Mouse (Mus musculus) forebrain, embryonic 16.5 days (tissue): ENCODE data around the gene Ing5. TPM values are rescaled to one million over a fixed set of nuclear protein-coding genes. Genes with fewer than 3 reads are reported as not detected.

Source experiments
- ATAC-seq: fragments of 200-750 bp; cut with Nextera tagmentation; 2 replicates; pipeline ENCODE4 v1.8.0; 2017; ENCODE audit warnings: mild to moderate bottlenecking, moderate library complexity
- H3K27ac ChIP-seq: fragments of 300-500 bp; sonication (generic); 2 replicates; pipeline ENCODE4 v1.5.1; 2014; ENCODE audit warnings: low read length, control low read depth
- H3K27me3 ChIP-seq: fragments of 300-500 bp; sonication (generic); replicated peaks from 2 replicates; pipeline ENCODE4 v1.6.1; 2014; ENCODE audit warnings: low read length; ENCODE audit not compliant: control insufficient read depth, insufficient read depth
- H3K36me3 ChIP-seq: fragments of 300-500 bp; sonication (generic); 2 replicates; pipeline ENCODE4 v1.6.1; 2014; ENCODE audit not compliant: control insufficient read depth, insufficient read depth
- H3K4me1 ChIP-seq: fragments of 300-500 bp; sonication (generic); replicated peaks from 2 replicates; pipeline ENCODE4 v1.6.1; 2014; ENCODE audit warnings: low read length; ENCODE audit not compliant: control insufficient read depth, insufficient read depth
- H3K4me2 ChIP-seq: fragments of 300-500 bp; sonication (generic); 2 replicates; pipeline ENCODE4 v1.6.1; 2014; ENCODE audit warnings: mild to moderate bottlenecking, low read length, control low read depth
- H3K4me3 ChIP-seq: fragments of 300-500 bp; sonication (generic); replicated peaks from 2 replicates; pipeline ENCODE4 v1.5.1; 2014; ENCODE audit warnings: mild to moderate bottlenecking, low read length, control low read depth
- H3K9ac ChIP-seq: fragments of 300-500 bp; sonication (generic); replicated peaks from 2 replicates; pipeline ENCODE4 v1.6.1; 2014; ENCODE audit warnings: low read depth, low read length, control low read depth
- H3K9me3 ChIP-seq: fragments of 300-500 bp; sonication (generic); 2 replicates; pipeline ENCODE4 v1.6.1; 2016; ENCODE audit warnings: low read length; ENCODE audit not compliant: control insufficient read depth
- WGBS: fragments of 180-500 bp; shearing (Covaris S2); extraction: QIAGEN DNeasy Blood & Tissue Kit; methylation state at CpG from one replicate; pipeline ENCODE4 v1.1.7; 2014; 5-methylcytosine and 5-hydroxymethylcytosine counted together
- polyA plus RNA-seq: library from polyadenylated mRNA; unstranded; fragments of >200 nt; fragmentation: Nextera tagmentation; extraction: Ambion mirVana; gene quantifications from 2 replicates; pipeline ENCODE4 v1.2.1, GENCODE M21; 2015

Gene Ing5
- polyA plus RNA-seq, 1 experiment from 2014 or later = 11.9 TPM

DNA sequence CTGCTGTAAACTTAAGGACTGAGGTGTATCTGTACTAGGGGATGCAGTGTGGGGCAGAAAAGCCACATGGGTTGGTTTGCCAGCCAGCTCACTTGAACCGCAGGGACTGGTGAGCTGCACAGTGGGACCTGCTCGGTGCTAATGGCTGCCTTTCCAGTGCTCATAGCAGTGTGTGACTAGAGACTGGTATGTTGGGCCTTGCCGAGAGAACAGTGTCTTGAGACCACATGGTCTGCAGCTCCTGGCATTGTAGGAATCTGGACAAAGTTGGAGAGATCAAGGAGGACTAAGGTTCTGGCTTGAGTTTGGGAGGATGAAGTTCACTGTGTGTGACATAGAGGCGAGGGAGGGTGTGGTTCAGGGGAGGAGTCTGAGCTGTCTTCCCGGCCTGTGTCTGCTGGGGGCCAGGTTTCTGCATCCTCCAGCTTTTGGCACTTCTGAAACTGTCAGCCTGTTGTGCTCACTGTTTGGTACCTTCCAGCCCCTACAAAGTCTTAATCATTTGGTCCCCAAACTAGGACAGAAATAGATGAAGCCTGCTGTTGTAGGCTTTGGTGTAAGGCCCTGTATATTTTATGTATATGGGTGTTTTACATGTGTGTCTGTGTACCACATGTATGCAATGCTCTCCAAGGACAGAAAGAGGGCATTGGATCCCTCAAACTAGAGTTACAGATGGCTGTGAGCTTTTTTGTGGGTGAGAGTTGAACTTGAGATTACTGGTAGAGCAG lies 1.6 kb downstream of the Ing5 start:
- WGBS = 82% methylated on average over 5 of the region's 5 CpGs
- H3K4me2 ChIP-seq = no peak overlapping the region

DNA sequence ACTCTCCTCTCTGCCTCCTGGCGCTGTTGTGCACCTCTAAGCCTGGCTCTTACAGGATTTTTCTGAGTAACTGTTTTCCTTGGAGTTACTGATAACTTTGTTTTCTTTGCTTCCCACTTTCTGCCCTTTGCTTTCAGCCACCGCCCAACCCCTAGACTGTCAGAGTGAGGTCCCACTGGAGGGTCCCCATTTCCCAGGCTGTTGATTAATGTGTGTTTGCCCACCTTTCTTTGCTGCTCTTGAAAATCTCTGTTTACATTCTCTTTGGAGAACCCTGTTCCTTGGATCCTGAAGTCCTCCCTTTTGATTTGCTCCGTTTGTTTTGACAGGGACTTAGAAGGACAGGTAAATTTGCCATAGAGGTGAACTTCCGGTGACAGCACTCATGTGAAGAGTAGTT lies 5.1 kb downstream of the Ing5 start:
- no peaks in the 10 kb centered on the region for H3K9me3 ChIP-seq
- peaks cover 7% of the 10 kb centered on the region for H3K4me1 ChIP-seq
- ATAC-seq = no peak
- no peak overlapping the region for H3K9ac ChIP-seq
- H3K27me3 ChIP-seq = no peaks in the 10 kb centered on the region
- no peak overlapping the region for H3K4me2 ChIP-seq
- H3K36me3 ChIP-seq = peaks cover 24% of the 10 kb centered on the region
- H3K27ac ChIP-seq = no peak overlapping the region
- H3K4me3 ChIP-seq = no peak overlapping the region
- 90% methylated on average over 4 of the region's 4 CpGs for WGBS

More for the DNA sequence above, 1.6 kb downstream of the Ing5 start:
- ATAC-seq = no peak
- Histone ChIP-seq H3K4me1 (peaks cover 22% of the 10 kb centered on the region), H3K27me3 (no peaks in the 10 kb centered on the region), H3K9me3 (no peaks in the 10 kb centered on the region), H3K27ac (no peak overlapping the region), H3K36me3 (peaks cover 12% of the 10 kb centered on the region), H3K4me3 (no peak overlapping the region), H3K9ac (no peak overlapping the region)

DNA sequence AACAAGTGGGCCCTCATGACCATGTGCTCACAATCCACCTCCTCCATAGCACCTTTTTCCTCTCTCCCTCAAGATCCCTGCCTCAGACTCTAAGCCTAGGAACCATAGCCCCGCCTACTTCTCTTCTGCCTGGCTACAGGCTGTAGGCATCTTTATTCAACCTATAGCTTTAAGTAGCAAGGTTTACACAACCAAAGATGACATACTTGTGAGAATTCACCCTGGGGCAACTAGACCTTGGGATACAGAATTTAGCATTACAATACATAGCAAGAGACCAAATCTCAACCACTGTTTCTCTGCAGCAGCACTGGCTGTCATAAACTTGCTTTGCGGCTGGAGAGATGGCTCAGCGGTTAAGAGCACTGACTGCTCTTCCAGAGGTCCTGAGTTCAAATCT lies 6.2 kb downstream of the Ing5 start:
- Histone ChIP-seq H3K36me3 (peaks cover 28% of the 10 kb centered on the region), H3K4me2 (no peak overlapping the region), H3K27me3 (no peaks in the 10 kb centered on the region), H3K9me3 (no peaks in the 10 kb centered on the region), H3K4me1 (no peaks in the 10 kb centered on the region), H3K4me3 (no peak overlapping the region), H3K27ac (no peak overlapping the region), H3K9ac (no peak overlapping the region)
- 93% methylated on average over 3 of the region's 3 CpGs for WGBS
- no peak for ATAC-seq

DNA sequence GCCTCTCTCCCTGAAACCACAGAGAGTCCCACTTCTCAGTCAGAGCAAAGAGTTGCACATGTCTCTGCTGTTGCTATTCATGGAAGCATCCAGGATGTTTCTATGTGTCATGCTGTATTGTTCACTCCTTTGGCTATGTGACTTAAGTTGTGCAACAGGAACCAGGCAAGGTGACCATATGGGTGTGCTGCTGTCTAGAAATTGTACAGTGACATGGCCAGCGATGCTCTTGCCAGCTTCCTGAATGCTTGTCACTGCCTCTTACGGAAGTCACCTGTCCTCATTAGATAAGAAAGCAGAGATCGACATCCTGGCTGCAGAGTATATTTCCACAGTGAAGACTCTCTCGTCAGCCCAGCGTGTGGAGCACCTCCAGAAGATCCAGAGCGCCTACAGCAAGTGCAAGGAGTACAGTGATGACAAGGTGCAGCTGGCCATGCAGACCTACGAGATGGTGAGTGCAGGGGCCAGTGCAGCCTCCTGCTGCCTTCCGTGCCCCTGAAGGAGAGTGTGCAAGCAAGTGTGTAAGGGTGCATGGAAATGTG lies 7.8 kb downstream of the Ing5 start:
- H3K36me3 ChIP-seq = peaks cover 30% of the 10 kb centered on the region
- no peak overlapping the region for H3K4me3 ChIP-seq
- no peak for ATAC-seq
- H3K9me3 ChIP-seq = no peaks in the 10 kb centered on the region
- no peak overlapping the region for H3K4me2 ChIP-seq
- 95% methylated on average over 8 of the region's 8 CpGs for WGBS
- H3K27ac ChIP-seq = no peak overlapping the region
- no peak overlapping the region for H3K9ac ChIP-seq
- no peaks in the 10 kb centered on the region for H3K27me3 ChIP-seq
- no peaks in the 10 kb centered on the region for H3K4me1 ChIP-seq

DNA sequence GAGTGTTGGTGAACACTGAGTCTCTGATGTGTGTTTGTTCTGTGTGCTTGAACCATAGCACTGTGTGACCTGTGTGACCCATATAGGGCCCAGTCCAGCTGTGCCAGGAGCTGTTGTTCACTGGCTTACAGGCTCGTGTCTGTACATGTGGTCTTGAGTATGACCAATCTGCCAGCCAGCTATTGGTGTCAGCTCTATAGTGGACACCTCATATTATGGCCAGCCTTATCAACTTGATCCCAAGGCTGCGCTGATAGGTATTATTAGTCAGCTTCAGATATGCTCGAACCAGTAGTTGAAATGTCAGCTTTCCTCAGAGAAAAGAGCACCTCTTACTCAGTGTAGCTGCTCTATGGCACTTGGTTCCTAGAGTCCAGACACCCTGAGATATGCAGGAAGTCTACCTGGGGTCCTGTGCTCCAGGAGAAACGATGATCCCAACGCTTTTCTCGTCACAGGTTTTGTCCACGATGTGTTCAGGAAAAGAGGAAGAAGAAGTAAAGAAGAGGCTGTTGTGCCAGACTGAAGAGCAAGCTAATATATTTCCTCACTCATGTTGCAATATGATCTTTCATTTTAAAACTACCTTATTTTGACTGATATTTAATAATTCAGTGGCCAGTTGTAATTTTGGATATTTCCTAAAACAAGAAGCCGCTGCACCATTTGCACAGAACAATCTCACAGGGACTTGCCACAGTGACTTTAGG lies 14.2 kb downstream of the Ing5 start:
- WGBS = 98% methylated on average over 8 of the region's 8 CpGs
- H3K9ac ChIP-seq = no peak overlapping the region
- no peak overlapping the region for H3K27ac ChIP-seq
- no peaks in the 10 kb centered on the region for H3K27me3 ChIP-seq
- H3K4me1 ChIP-seq = no peaks in the 10 kb centered on the region
- H3K9me3 ChIP-seq = no peaks in the 10 kb centered on the region
- no peak for ATAC-seq
- no peak overlapping the region for H3K4me2 ChIP-seq
- peaks cover 23% of the 10 kb centered on the region for H3K36me3 ChIP-seq
- no peak overlapping the region for H3K4me3 ChIP-seq

DNA sequence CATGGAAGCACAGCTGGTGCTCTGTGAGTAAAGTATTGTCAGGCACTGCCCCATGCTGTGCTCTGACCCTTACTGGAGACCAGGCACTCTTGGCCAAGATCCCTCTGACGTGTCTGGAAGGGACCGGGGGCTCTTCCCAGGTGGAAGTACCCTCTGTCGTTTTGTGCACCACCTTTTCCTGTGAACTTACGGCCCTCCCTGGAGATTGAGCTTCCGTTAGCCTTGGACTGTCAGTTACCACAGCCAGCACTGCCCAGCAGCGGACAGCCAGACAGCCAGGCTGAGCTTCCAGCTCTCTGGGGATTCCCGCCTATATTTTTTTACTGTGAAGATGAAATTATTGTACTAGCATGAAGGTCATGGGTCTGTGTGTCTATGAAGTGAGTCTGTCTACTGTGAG lies 15.0 kb downstream of the Ing5 start:
- H3K9ac ChIP-seq = no peak overlapping the region
- peaks cover 17% of the 10 kb centered on the region for H3K36me3 ChIP-seq
- no peaks in the 10 kb centered on the region for H3K27me3 ChIP-seq
- no peak overlapping the region for H3K4me3 ChIP-seq
- no peak overlapping the region for H3K27ac ChIP-seq
- no peaks in the 10 kb centered on the region for H3K9me3 ChIP-seq
- ATAC-seq = no peak
- H3K4me1 ChIP-seq = no peaks in the 10 kb centered on the region
- H3K4me2 ChIP-seq = no peak overlapping the region
- WGBS = 87% methylated on average over 7 of the region's 7 CpGs

DNA sequence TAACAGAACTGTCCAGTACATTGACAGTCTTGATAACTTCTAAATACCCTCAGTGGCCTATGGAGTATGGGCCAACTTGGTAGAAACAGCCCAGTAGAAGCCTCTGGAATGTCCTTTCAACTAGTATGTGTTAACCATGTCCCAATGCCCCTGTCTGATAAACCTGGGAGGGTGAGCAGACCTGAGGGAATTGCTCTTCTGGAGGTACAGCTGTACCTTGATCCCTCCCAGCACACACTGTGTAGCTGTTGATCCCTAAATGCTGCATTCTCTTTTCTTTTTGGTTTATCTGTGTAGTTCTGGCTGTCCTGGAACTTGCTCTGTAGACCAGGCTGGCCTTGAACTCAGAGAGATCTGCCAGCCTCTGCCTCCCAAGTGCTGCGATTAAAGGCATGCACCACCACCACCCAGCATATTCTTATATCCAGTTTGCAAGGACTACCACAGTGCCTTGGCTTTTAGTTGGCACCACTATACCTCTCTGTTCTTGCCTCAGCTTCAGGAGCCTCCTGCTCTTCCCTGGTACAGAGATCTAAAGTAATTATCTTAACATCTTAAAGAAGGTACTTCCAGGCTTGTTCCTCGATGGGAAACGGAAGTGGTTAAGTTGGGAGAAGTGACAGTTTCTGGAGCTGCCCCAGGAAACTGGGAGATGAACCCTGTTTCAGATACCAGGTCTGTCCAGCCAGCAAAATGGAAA lies 20.2 kb downstream of the Ing5 start:
- no peaks in the 10 kb centered on the region for H3K9me3 ChIP-seq
- H3K27me3 ChIP-seq = no peaks in the 10 kb centered on the region
- H3K4me1 ChIP-seq = peaks cover 17% of the 10 kb centered on the region
- 73% methylated on average over 3 of the region's 3 CpGs for WGBS
- no peak for ATAC-seq
- H3K9ac ChIP-seq = no peak overlapping the region
- no peak overlapping the region for H3K27ac ChIP-seq
- no peak overlapping the region for H3K4me3 ChIP-seq
- no peak overlapping the region for H3K4me2 ChIP-seq
- H3K36me3 ChIP-seq = peaks cover 2% of the 10 kb centered on the region; the same call in 1 of the 2 replicates

DNA sequence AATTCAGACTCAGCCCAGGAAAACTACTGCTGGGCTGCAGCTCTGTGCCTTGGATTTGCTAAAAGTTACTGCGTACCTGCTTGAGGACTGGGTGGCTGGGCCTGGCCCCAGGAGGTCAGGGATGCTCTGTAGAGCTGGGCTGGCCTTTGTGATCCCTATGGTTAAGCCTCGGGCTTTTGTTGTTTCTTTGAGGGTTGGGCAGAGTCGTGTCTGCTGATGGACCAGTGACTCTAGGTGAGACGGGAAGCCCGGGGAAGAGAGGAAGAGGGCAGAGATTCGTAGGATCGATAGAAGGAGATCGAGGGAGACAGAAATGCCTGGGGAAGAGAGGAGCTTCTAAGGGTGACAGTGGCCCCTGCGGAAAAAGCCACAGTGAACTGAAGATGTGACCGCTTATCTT lies 20.8 kb downstream of the Ing5 start, which contains the start of gene D2hgdh:
D2hgdh (plus strand) TSS at position 301 of the 400 bp plus-strand sequence.
- H3K27ac ChIP-seq = peak within 1 kb of the TSS; percentile 97
- peak; percentile 1; the same call in 1 of the 2 replicates for ATAC-seq
- peak within 1 kb of the TSS; percentile 67 for H3K9ac ChIP-seq
- no peaks in the 10 kb centered on the region for H3K9me3 ChIP-seq
- WGBS = 3% methylated on average over 10 of the region's 10 CpGs
- no peaks in the 10 kb centered on the region for H3K27me3 ChIP-seq
- 0 out of 2 replicates have a peak, but pooled peaks cover 2% of the 10 kb centered on the region for H3K36me3 ChIP-seq
- peak within 1 kb of the TSS; percentile 74 for H3K4me3 ChIP-seq
- H3K4me1 ChIP-seq = peaks cover 17% of the 10 kb centered on the region
- peak within 1 kb of the TSS; percentile 91 for H3K4me2 ChIP-seq
